Mouse (Mus musculus) left cerebral cortex, adult 8-10 months (tissue): Measurements from ENCODE around the gene Sap25. TPM values are rescaled to one million over a fixed set of nuclear protein-coding genes. Genes with fewer than 3 reads are reported as not detected.

Experiments
- DNase-seq, 2 experiments: peaks; one replicate each; pipeline ENCODE4 v3.0.0; 2022; ENCODE audit warnings: low spot score in 2 of 2
- total RNA-seq, 4 experiments: library from RNA; stranded (reverse); gene quantifications; 2 replicates each; pipeline ENCODE4 v1.2.4; 2022

Gene Sap25
- total RNA-seq, 4 experiments from 2014 or later: 0.91 to 5.9 (median 3.5) TPM

DNA sequence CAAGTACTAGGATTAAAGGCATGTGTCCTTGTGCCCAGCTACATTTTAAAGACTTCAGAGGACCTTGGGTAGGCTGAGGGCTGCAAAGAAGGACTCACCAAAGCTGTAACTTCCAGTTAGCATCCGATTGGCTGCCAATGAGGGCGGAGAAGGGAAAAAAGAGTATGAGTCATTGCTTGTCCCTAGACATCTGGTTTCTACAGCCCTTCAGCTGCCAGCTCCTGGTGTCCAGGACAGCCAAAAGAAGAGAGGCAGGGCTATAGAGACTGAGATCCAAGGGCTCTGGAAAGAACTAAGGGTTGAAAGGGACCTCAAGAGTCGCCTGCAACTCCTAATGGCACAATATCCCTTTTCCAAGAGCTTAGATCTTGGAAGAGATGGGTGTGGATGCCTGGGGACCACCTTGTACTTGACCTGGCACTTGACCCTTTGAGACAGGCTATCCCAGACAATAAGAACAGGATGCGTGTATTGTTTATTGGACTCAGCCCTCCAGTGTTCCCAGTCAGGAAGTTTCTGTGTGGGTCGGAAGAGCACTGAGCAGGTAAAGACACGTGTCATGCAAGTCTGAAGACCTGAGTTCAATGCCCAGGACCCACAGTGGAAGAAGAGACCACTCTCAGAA is 19.0 kb downstream of the Sap25 start:
- DNase-seq: no peak

DNA sequence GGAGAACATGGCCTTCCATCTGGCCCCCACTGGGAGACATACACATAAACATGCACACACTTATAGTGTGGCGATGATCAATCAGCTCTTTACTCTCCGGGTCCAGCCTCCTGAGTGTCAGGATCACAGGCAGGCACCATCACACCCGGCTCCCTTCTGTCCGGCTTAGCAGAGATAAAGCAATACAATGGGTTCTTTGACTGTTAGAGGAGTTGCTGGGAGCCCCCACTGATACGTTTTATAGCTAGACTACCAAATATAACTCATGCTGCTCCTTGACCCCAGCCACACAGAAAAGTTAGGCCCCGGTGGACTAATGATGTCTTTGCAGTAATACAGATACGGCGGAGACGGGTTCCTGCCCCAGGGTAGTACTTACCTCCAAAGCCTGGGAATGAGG is 21.9 kb downstream of the Sap25 start:
- no peak for DNase-seq

DNA sequence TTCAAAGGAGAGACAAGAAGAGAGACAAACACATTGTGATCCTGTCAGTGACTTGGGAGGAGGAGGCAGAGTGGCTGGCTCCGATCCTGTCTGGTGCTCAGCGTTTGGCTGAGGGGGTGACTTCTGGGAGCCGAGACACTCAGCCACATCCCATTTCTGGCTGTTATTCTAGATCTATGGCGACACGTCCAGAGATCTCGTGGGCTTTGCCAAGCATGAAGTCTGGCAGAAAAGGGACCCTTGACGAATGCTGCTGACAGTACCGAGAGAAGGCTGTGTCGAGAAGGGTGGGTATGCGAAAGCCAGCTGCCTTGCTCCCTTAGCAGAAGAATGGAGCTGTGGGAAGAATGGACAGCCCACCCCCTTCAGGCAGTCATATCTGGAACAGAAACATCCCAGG is 27.8 kb downstream of the Sap25 start:
- DNase-seq: no peak

DNA sequence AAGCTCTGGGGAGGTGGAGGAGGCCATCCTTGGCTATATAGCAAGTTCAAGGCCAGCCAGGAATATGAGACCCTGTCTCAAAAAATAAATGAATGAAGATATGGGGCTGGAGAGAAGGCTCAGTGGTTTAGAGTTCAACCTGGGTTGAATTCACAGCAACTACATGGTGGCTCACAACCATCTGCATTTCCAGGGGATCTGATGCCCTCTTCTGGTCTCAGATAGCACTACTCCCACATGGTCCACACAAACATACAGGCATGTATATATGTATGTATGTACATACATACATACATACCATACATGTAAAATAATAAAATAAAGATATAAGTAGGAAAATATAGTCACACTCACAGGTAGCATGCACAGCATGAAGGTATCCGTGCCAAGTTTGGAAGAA is 29.1 kb downstream of the Sap25 start:
- DNase-seq: no peak

DNA sequence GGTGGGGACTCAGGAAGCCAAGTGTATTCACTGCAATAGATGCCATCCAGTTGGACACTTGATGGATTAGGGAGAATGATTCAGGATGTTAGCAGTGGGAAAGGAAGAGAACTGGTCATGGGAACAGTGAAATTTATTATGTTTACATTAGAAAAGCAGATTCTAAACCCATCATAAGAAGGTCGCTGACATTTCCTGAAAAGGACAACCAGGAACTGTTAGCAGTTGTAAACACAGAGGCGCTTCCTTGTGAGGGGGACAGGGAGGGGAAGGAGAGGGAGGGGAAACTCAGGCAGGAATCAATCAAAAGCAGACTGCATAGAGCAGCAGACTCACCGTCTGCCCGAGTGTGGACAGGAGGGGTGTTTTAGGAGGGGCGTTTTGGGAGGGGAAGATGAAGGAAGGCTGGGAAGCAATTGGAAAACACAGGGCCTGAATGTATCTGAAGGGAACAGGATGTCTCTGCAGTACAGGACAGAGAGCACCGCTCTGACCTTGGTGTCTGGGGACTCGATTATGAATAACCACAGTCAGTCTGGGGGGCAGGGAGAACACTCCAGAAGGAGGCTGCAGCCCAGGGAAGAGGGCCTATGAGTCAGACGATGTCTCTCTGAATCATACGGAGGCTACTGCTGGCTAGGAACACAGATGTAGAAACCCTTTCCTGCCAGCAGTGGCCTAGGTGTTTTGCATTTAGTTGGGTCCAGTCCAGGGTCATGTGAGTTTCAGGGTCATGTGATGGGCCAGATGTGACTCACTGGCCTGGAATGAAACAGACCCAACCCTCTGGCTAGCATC is 30.5 kb downstream of the Sap25 start:
- DNase-seq: peak in 1 of 2 experiments; percentile 44

- DNase-seq: no peak
Observed at GRCm38 (mm10) chr5:137672361-137672760, 31.2 kb downstream of the Sap25 start.

DNA sequence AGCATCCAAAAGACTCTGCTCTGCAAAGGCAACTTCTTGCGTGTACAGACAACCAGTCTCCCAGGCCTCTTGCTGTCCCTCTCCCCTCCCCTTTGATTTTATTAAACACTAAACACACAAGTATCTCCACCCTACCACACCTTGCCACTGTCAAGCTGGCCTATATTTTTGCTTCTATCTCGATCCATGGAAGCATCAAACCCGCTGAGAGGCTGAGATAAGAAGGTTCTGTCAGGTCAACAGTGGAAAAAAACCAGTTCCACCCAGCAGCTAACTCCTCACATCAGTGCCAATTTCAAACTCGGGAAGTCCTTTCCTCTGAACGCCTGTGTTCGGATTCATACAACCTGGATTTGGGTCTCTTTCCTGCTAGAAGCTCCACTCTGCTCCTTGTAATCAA is 31.9 kb downstream of the Sap25 start:
- DNase-seq: no peak

GRCm38 (mm10) chr5:137674786-137675185 is 33.7 kb downstream of the Sap25 start:
- no peak for DNase-seq

GRCm38 (mm10) chr5:137677859-137678258 is 36.7 kb downstream of the Sap25 start:
- DNase-seq: no peak

DNA sequence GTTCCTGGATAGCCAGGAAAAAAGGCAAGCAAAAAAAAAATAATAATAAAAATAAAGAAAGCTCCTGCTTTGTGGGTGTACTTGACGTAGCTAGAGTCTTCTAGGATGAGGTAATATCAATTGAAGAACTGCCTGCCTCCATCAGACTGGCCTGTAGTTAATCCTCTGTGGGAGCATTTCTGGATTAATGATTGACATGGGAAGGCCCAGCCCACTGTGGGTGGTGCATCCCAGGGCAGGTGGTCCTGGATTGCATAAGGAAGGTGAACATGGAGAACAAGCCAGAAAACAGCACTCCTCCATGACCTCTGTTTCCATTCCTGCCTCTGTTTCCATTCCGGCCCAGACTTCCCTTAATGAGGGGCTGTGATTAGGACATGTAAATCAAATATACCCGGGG is 37.6 kb downstream of the Sap25 start:
- no peak for DNase-seq

DNA sequence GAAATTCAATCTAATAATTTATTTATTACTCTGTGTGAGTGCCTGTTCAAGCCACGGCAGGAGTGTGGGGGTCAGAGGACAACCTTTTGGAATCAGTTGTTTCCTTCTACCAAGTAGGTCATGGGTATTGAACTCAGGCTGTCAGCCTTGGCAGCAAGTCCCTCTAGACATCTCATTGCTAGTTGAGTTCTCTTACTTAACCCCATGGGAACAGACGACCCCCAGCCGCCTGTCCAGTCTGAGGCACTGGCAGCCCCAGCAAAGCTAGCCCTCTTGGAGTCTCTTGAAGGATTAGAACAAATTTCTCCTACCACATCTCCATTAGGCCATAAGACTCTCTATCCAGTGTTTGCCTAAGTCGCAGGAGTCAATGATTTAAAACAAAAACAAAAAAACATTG is 38.6 kb downstream of the Sap25 start:
- DNase-seq: no peak

DNA sequence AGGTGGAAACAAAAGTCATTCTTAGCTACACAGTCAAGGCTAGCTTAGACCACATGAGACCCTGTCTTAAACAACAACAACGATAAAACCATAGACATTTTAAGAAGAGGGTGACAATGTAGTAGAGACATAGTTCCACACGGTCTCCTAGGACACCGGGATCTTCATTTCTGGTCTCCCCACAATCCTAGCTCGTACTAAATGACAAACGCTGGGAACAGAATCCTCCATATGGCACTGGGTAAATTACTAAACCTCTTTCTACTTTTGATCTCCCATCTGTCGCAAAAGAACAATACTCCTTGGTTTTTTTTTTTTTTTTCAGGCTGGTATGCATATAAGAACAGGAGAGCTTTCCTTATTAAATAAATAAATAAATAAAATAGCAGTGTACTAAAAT is 41.4 kb downstream of the Sap25 start:
- no peak for DNase-seq

DNA sequence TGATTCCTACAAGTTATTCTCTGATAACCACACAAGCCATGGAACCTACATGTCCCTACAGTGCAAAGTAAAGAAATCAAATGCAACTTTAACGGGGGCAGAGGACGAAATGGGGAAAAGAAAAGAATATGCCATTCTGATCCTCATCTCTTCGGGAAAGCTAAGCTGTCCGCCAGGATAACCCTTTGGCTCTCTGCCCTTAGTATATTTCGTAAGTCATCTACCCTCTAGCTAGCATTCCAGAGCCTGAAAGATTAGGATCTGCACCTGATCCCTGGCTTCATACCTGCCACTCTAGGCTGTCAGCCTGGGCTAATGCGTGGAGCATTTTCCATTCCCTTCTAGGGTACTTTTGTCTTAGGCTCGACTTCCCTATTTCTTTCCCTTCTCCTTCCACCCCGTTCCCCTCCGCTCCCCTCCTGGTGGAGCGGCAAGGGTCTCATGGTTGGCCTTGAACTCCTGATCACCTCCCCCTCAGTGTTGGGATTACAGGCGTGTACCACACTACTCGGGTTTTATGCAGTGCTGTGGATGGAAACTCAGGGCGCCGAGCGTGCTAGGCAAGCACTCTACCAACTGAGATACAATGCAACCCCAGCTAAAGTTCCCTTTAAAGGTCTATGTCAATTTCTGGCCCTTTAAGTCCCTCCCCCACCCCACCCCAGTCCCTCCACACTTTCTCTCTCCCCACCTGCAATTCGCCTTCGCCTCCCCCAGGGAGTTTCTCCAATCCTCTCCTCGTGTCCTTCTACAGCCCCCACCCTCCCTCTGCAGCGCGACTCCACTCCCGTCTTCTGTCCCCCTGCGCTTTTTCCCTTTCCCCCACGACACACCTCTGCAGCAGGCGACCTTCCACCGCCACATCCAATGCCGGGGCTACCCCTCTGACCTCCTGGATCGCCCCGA is 42.5 kb downstream of the Sap25 start:
- DNase-seq: no peak

- DNase-seq: peak; percentile 90 to 100
Observed at GRCm38 (mm10) chr5:137684294-137685123, 43.4 kb downstream of the Sap25 start, which contains the start of gene Agfg2. Agfg2 (minus strand) TSS chr5:137684726.

- DNase-seq: no peak
Observed at GRCm38 (mm10) chr5:137685653-137686052, 44.5 kb downstream of the Sap25 start.

- DNase-seq: no peak
Observed at GRCm38 (mm10) chr5:137686127-137686790, 45.1 kb downstream of the Sap25 start.

GRCm38 (mm10) chr5:137689974-137690373 is 48.8 kb downstream of the Sap25 start:
- no peak for DNase-seq

DNA sequence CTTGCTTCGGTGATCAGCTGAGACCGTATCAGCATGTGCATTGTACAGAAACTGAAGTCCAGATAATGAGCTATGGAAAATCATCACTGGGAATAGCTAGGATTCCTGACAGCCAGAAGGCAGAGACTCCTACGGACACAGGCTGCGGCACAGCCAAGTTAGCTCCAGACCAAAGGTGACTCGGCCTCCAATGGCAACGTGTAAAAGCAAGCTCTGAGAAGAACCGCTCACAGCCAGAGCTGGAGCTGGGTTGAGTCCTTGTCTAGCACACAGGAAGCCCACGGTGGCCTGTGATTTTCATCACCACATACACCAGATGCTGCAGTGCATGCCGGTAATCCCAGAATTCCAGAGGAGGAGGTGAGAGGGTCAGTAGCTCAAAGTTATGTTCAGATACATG is 49.4 kb downstream of the Sap25 start:
- no peak for DNase-seq

DNA sequence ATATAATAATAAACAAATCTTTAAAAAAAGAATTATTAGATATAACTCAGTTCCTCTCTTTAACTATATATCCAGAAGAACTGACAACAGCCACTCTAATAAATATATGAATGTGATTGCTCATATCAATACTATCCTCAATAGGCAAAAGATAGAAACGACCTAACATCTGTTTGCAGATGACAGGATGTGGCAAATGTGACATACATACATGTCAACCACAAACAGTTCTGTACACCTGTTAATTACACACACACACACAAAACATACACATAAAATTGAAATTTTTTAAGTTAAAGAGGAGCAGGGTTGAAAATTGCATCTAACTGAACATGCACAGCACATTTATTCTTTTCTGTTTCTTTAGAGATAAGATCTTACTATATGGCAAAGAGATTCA is 50.7 kb downstream of the Sap25 start:
- no peak for DNase-seq
